Mouse (Mus musculus): ENCODE measurements around the gene Mid1. TPM values are rescaled to one million over a fixed set of nuclear protein-coding genes. Genes with fewer than 3 reads are reported as not detected.
"Not testable (repeated sequence)": the region's sequence is repeated elsewhere in the genome, so short reads cannot be mapped to it uniquely, and the experiment has no call there.

Gene Mid1
- polyA plus RNA-seq, 1 experiment, result 15.2 TPM

- not testable (repeated sequence) for H3K36me3 ChIP-seq (ENCODE audit: control insufficient read depth, insufficient read depth); H3K27me3 ChIP-seq (ENCODE audit: control insufficient read depth, insufficient read depth, insufficient read length); H3K4me3 ChIP-seq (ENCODE audit: insufficient read depth, poor library complexity, severe bottlenecking); H3ac ChIP-seq (ENCODE audit: control insufficient read depth, insufficient read length, low read depth); H3K79me3 ChIP-seq (ENCODE audit: low read depth)
- H3K79me2 ChIP-seq (ENCODE audit: control insufficient read depth, insufficient read depth), result peaks cover 23% of the 10 kb centered on the region
These were observed 323.1 kb downstream of the Mid1 start for GRCm38 (mm10) chrX:170008179-170008467.

GRCm38 (mm10) chrX:170008584-170008983 is 323.6 kb downstream of the Mid1 start:
- not testable (repeated sequence) for H3K27me3 ChIP-seq (ENCODE audit: control insufficient read depth, insufficient read depth, insufficient read length); H3ac ChIP-seq (ENCODE audit: control insufficient read depth, insufficient read length, low read depth); H3K79me3 ChIP-seq (ENCODE audit: low read depth); H3K4me3 ChIP-seq (ENCODE audit: insufficient read depth, poor library complexity, severe bottlenecking); H3K36me3 ChIP-seq (ENCODE audit: control insufficient read depth, insufficient read depth)
- peaks cover 23% of the 10 kb centered on the region for H3K79me2 ChIP-seq (ENCODE audit: control insufficient read depth, insufficient read depth)

GRCm38 (mm10) chrX:170009016-170009750 is 324.2 kb downstream of the Mid1 start, which contains the start of gene Gm21887:
Gene Gm21887, plus strand, starts transcription at chrX:170009659.
- peaks cover 27% of the 10 kb centered on the region for H3K79me2 ChIP-seq (ENCODE audit: control insufficient read depth, insufficient read depth)
- not testable (repeated sequence) for H3K36me3 ChIP-seq (ENCODE audit: control insufficient read depth, insufficient read depth); H3K79me3 ChIP-seq (ENCODE audit: low read depth); H3K27me3 ChIP-seq (ENCODE audit: control insufficient read depth, insufficient read depth, insufficient read length)
- H3K4me3 ChIP-seq (ENCODE audit: insufficient read depth, poor library complexity, severe bottlenecking), result peak within 1 kb of the TSS; percentile 98
- peak; percentile 91 for TF ChIP-seq MAX (IDR thresholded peaks at IDR 0.05)
- peak within 1 kb of the TSS; percentile 83 for H3ac ChIP-seq (ENCODE audit: control insufficient read depth, insufficient read length, low read depth)

GRCm38 (mm10) chrX:170009801-170010221 is 324.8 kb downstream of the Mid1 start:
- Histone ChIP-seq H3K4me3 (ENCODE audit: insufficient read depth, poor library complexity, severe bottlenecking) (peak overlapping the region; percentile 98), H3ac (ENCODE audit: control insufficient read depth, insufficient read length, low read depth) (peak overlapping the region; percentile 83), H3K79me2 (ENCODE audit: control insufficient read depth, insufficient read depth) (peaks cover 28% of the 10 kb centered on the region)
- H3K36me3 ChIP-seq (ENCODE audit: control insufficient read depth, insufficient read depth); H3K79me3 ChIP-seq (ENCODE audit: low read depth); H3K27me3 ChIP-seq (ENCODE audit: control insufficient read depth, insufficient read depth, insufficient read length): not testable (repeated sequence)
- TF ChIP-seq MAX (IDR thresholded peaks at IDR 0.05), result peak; percentile 83

- not testable (repeated sequence) for H3K79me3 ChIP-seq (ENCODE audit: low read depth); H3K27me3 ChIP-seq (ENCODE audit: control insufficient read depth, insufficient read depth, insufficient read length); H3K36me3 ChIP-seq (ENCODE audit: control insufficient read depth, insufficient read depth)
- Histone ChIP-seq H3ac (ENCODE audit: control insufficient read depth, insufficient read length, low read depth) (peak overlapping the region; percentile 55), H3K4me3 (ENCODE audit: insufficient read depth, poor library complexity, severe bottlenecking) (peak overlapping the region; percentile 98), H3K79me2 (ENCODE audit: control insufficient read depth, insufficient read depth) (peaks cover 28% of the 10 kb centered on the region)
These were observed 325.9 kb downstream of the Mid1 start for GRCm38 (mm10) chrX:170010581-170011528.

- not testable (repeated sequence) for H3K4me3 ChIP-seq (ENCODE audit: insufficient read depth, poor library complexity, severe bottlenecking); H3K27me3 ChIP-seq (ENCODE audit: control insufficient read depth, insufficient read depth, insufficient read length); H3ac ChIP-seq (ENCODE audit: control insufficient read depth, insufficient read length, low read depth); H3K36me3 ChIP-seq (ENCODE audit: control insufficient read depth, insufficient read depth); H3K79me3 ChIP-seq (ENCODE audit: low read depth)
- H3K79me2 ChIP-seq (ENCODE audit: control insufficient read depth, insufficient read depth), result peaks cover 34% of the 10 kb centered on the region
These were observed 326.5 kb downstream of the Mid1 start for GRCm38 (mm10) chrX:170011529-170011879.

- not testable (repeated sequence) for H3ac ChIP-seq (ENCODE audit: control insufficient read depth, insufficient read length, low read depth); H3K4me3 ChIP-seq (ENCODE audit: insufficient read depth, poor library complexity, severe bottlenecking); H3K27me3 ChIP-seq (ENCODE audit: control insufficient read depth, insufficient read depth, insufficient read length)
- Histone ChIP-seq H3K79me2 (ENCODE audit: control insufficient read depth, insufficient read depth) (peaks cover 51% of the 10 kb centered on the region), H3K79me3 (ENCODE audit: low read depth) (peaks cover 21% of the 10 kb centered on the region), H3K36me3 (ENCODE audit: control insufficient read depth, insufficient read depth) (peaks cover 24% of the 10 kb centered on the region)
These were observed 328.4 kb downstream of the Mid1 start for GRCm38 (mm10) chrX:170013421-170013820.

- Histone ChIP-seq H3K36me3 (ENCODE audit: control insufficient read depth, insufficient read depth) (peaks cover 30% of the 10 kb centered on the region), H3K79me2 (ENCODE audit: control insufficient read depth, insufficient read depth) (peaks cover 57% of the 10 kb centered on the region), H3K79me3 (ENCODE audit: low read depth) (peaks cover 23% of the 10 kb centered on the region)
- H3ac ChIP-seq (ENCODE audit: control insufficient read depth, insufficient read length, low read depth); H3K27me3 ChIP-seq (ENCODE audit: control insufficient read depth, insufficient read depth, insufficient read length); H3K4me3 ChIP-seq (ENCODE audit: insufficient read depth, poor library complexity, severe bottlenecking): not testable (repeated sequence)
These were observed 329.0 kb downstream of the Mid1 start for GRCm38 (mm10) chrX:170014038-170014437.

GRCm38 (mm10) chrX:170015883-170016282 is 330.9 kb downstream of the Mid1 start:
- H3ac ChIP-seq (ENCODE audit: control insufficient read depth, insufficient read length, low read depth); H3K4me3 ChIP-seq (ENCODE audit: insufficient read depth, poor library complexity, severe bottlenecking); H3K27me3 ChIP-seq (ENCODE audit: control insufficient read depth, insufficient read depth, insufficient read length): not testable (repeated sequence)
- peaks cover 48% of the 10 kb centered on the region for H3K36me3 ChIP-seq (ENCODE audit: control insufficient read depth, insufficient read depth)
- H3K79me2 ChIP-seq (ENCODE audit: control insufficient read depth, insufficient read depth), result peaks cover 63% of the 10 kb centered on the region
- peaks cover 40% of the 10 kb centered on the region for H3K79me3 ChIP-seq (ENCODE audit: low read depth)

Measured in C2C12 (cell line).